In genomic region chr7:125131968-125132367, GRCm38 (mm10) we compare ENCODE assay signal across 20 mouse cellular contexts.
"Had no signal": no experiment of that assay in that cellular context is flagged by ENCODE, and none has a peak within 500 bp of the region (broad histone marks: within the 10 kb centered on the region; RNA-seq: fewer than 3 reads in every experiment).

No protein-coding gene starts in this region.

- H3K27ac ChIP-seq: kidney, postnatal 0 days; left cerebral cortex, adult 2 months; limb, embryonic 12.5 days; limb, embryonic 15.5 days; liver, embryonic 12.5 days; liver, embryonic 15.5 days; midbrain, embryonic 12.5 days; midbrain, embryonic 15.5 days; neural tube, embryonic 13.5 days; stomach, postnatal 0 days had no signal

- H3K36me3 ChIP-seq: limb, embryonic 12.5 days; limb, embryonic 15.5 days; liver, embryonic 12.5 days; liver, embryonic 15.5 days; midbrain, embryonic 12.5 days; midbrain, embryonic 15.5 days; neural tube, embryonic 13.5 days had no signal

- H3K4me3 ChIP-seq: left cerebral cortex, adult 2 months; limb, embryonic 12.5 days; limb, embryonic 15.5 days; liver, embryonic 12.5 days; liver, embryonic 15.5 days; midbrain, embryonic 12.5 days; midbrain, embryonic 15.5 days; neural tube, embryonic 13.5 days had no signal

- H3K9ac ChIP-seq: limb, embryonic 12.5 days; limb, embryonic 15.5 days; liver, embryonic 12.5 days; liver, embryonic 15.5 days; midbrain, embryonic 12.5 days; midbrain, embryonic 15.5 days; neural tube, embryonic 13.5 days had no signal

- H3K4me2 ChIP-seq: limb, embryonic 12.5 days; limb, embryonic 15.5 days; liver, embryonic 12.5 days; liver, embryonic 15.5 days; midbrain, embryonic 12.5 days; midbrain, embryonic 15.5 days; neural tube, embryonic 13.5 days had no signal

- H3K27me3 ChIP-seq: limb, embryonic 12.5 days; limb, embryonic 15.5 days; liver, embryonic 12.5 days; liver, embryonic 15.5 days; midbrain, embryonic 12.5 days; midbrain, embryonic 15.5 days; neural tube, embryonic 13.5 days had no signal

- ATAC-seq: liver, embryonic 12.5 days; midbrain, embryonic 15.5 days had no signal

- H3K9me3 ChIP-seq: limb, embryonic 15.5 days; liver, embryonic 12.5 days; liver, embryonic 15.5 days; midbrain, embryonic 12.5 days; midbrain, embryonic 15.5 days; neural tube, embryonic 13.5 days had no signal

- H3K4me1 ChIP-seq: limb, embryonic 12.5 days; limb, embryonic 15.5 days; liver, embryonic 12.5 days; liver, embryonic 15.5 days; midbrain, embryonic 12.5 days; midbrain, embryonic 15.5 days; neural tube, embryonic 13.5 days had no signal

- DNase-seq: kidney, adult 2 months; kidney, postnatal 25 days; layer of hippocampus, postnatal 36 days; left cerebral cortex, postnatal 4 days; lung, adult 2 months; lung, postnatal 14 days; lung, postnatal 4 days; thymus, adult 2 months; thymus, postnatal 14 days; thymus, postnatal 4 days had no signal
